9 mouse cellular contexts compared by ENCODE assay signal in genomic region chr16:30981345-30981744, GRCm38 (mm10).
DNase-seq lines count a peak whose midpoint lies in the region; ATAC-seq and TF ChIP-seq lines count a peak whose summit lies in the region.
"Had no signal": no experiment of that assay in that cellular context is flagged by ENCODE, and none has a peak within 500 bp of the region (broad histone marks: within the 10 kb centered on the region; RNA-seq: fewer than 3 reads in every experiment).

No protein-coding gene starts in this region.

- peak overlapping the region; percentile 47; the same call in 1 of the 2 replicates for H3K27ac ChIP-seq in heart, adult 2 months
- H3K27ac ChIP-seq in heart, embryonic 12.5 days (ENCODE audit: poor library complexity, severe bottlenecking) = no peak overlapping the region
- no peak overlapping the region for H3K27ac ChIP-seq in forebrain, embryonic 16.5 days (ENCODE audit: low read length)
- H3K27ac ChIP-seq: kidney, postnatal 0 days had no signal

- ATAC-seq in heart, embryonic 12.5 days (ENCODE audit: insufficient number of reproducible peaks, low FRiP score) = no peak
- no peak for ATAC-seq in forebrain, embryonic 16.5 days

- no peak overlapping the region for H3K4me3 ChIP-seq in heart, adult 2 months
- no peak overlapping the region for H3K4me3 ChIP-seq in heart, embryonic 12.5 days
- no peak overlapping the region for H3K4me3 ChIP-seq in forebrain, embryonic 16.5 days (replicated peaks; ENCODE audit: low read length)

- peak; percentile 61; the same call in 1 of the 2 replicates for TF ChIP-seq EP300 in heart, adult 2 months (IDR thresholded peaks at IDR 0.05; ENCODE audit: insufficient read depth, low read depth, low read length)

- no peaks in the 10 kb centered on the region for H3K9me3 ChIP-seq in heart, embryonic 12.5 days (replicated peaks)
- H3K9me3 ChIP-seq in forebrain, embryonic 16.5 days (ENCODE audit: control insufficient read depth, low read length) = no peaks in the 10 kb centered on the region

- no peak overlapping the region for H3K9ac ChIP-seq in heart, adult 2 months (ENCODE audit: low read depth, low read length)
- no peak overlapping the region for H3K9ac ChIP-seq in heart, embryonic 12.5 days
- no peak overlapping the region for H3K9ac ChIP-seq in forebrain, embryonic 16.5 days (replicated peaks; ENCODE audit: low read depth, low read length)

- intact Hi-C loops in heart, adult 2 months (cut with DNase I) = no loop called here

- WGBS in heart, adult 2 months = 20% methylated on average over 10 of the region's 10 CpGs
- 72% methylated on average over 10 of the region's 10 CpGs for WGBS in heart, embryonic 12.5 days
- 90% methylated on average over 10 of the region's 10 CpGs for WGBS in forebrain, embryonic 16.5 days

- no peaks in the 10 kb centered on the region for H3K36me3 ChIP-seq in heart, adult 2 months (ENCODE audit: control insufficient read depth, insufficient read depth, low read length)
- no peaks in the 10 kb centered on the region for H3K36me3 ChIP-seq in heart, embryonic 12.5 days
- no peaks in the 10 kb centered on the region for H3K36me3 ChIP-seq in forebrain, embryonic 16.5 days (ENCODE audit: control insufficient read depth, insufficient read depth)

- TF ChIP-seq POLR2A in heart, adult 2 months (IDR thresholded peaks at IDR 0.05; ENCODE audit: insufficient read depth, low read depth, low read length) = no peak

- TF ChIP-seq CTCF in heart, adult 2 months (IDR thresholded peaks at IDR 0.05) = no peak

- no peaks in the 10 kb centered on the region for H3K79me2 ChIP-seq in heart, adult 2 months (replicated peaks; ENCODE audit: control insufficient read depth, insufficient read depth, low read length)

- no peaks in the 10 kb centered on the region for H3K27me3 ChIP-seq in heart, adult 2 months (ENCODE audit: control insufficient read depth, insufficient read depth, low read length)
- no peaks in the 10 kb centered on the region for H3K27me3 ChIP-seq in heart, embryonic 12.5 days (replicated peaks)
- H3K27me3 ChIP-seq in forebrain, embryonic 16.5 days (replicated peaks; ENCODE audit: control insufficient read depth, insufficient read depth, low read length) = no peaks in the 10 kb centered on the region

- H3K4me1 ChIP-seq in heart, adult 2 months (ENCODE audit: control insufficient read depth, insufficient read depth, low read length) = peaks cover 20% of the 10 kb centered on the region
- H3K4me1 ChIP-seq in heart, embryonic 12.5 days (replicated peaks) = peaks cover 21% of the 10 kb centered on the region
- peaks cover 7% of the 10 kb centered on the region; the same call in 1 of the 2 replicates for H3K4me1 ChIP-seq in forebrain, embryonic 16.5 days (replicated peaks; ENCODE audit: control insufficient read depth, insufficient read depth, low read length)

- no peak overlapping the region for H3K4me2 ChIP-seq in heart, embryonic 12.5 days
- no peak overlapping the region for H3K4me2 ChIP-seq in forebrain, embryonic 16.5 days (ENCODE audit: low read length)

- peak; percentile 81 to 87 for DNase-seq in heart, adult 2 months
- DNase-seq in 3134 (ENCODE audit: extremely low read depth, insufficient read length, low spot score) = peak; percentile 73
- DNase-seq in cerebellum, postnatal 14 days = peak; percentile 88 to 95
- DNase-seq in kidney, postnatal 14 days = peak; percentile 60
- DNase-seq in frontal cortex, adult 2 months (ENCODE audit: extremely low spot score in 1 of 2, low spot score in 1 of 2) = no peak
- no peak for DNase-seq in spleen, postnatal 36 days (ENCODE audit: low spot score in 2 of 2)

Comparison
In these comparisons a context has a peak if more than half of its experiments do, and no peak if none do; other contexts are left out.
1. DNase-seq: peak in heart, adult 2 months (2 of 2), 3134 (single experiment), cerebellum, postnatal 14 days (2 of 2) and kidney, postnatal 14 days (single experiment); none in frontal cortex, adult 2 months (0 of 2) and spleen, postnatal 36 days (0 of 2).